Mouse (Mus musculus) stomach, embryonic 15.5 days (tissue): Measurements from ENCODE around the gene Epha4. TPM values are rescaled to one million over a fixed set of nuclear protein-coding genes. Genes with fewer than 3 reads are reported as not detected.

ENCODE experiments used
- ATAC-seq: fragments of 200-750 bp; cut with Nextera tagmentation; 2 replicates; pipeline ENCODE4 v1.8.0; 2017; ENCODE audit warnings: low read depth, moderate number of reproducible peaks, moderate TSS enrichment; ENCODE audit not compliant: insufficient read depth, low FRiP score
- H3K27ac ChIP-seq: fragments of 300-500 bp; sonication (generic); 2 replicates; pipeline ENCODE4 v1.5.1; 2015; ENCODE audit warnings: mild to moderate bottlenecking, inconsistent platforms
- H3K27me3 ChIP-seq: fragments of 300-500 bp; sonication (generic); replicated peaks from 2 replicates; pipeline ENCODE4 v1.6.1; 2015; ENCODE audit warnings: inconsistent platforms
- H3K36me3 ChIP-seq: fragments of 300-500 bp; sonication (generic); 2 replicates; pipeline ENCODE4 v1.6.1; 2015; ENCODE audit warnings: inconsistent platforms
- H3K4me1 ChIP-seq: fragments of 300-500 bp; sonication (generic); 2 replicates; pipeline ENCODE4 v1.6.1; 2015; ENCODE audit warnings: inconsistent platforms
- H3K4me2 ChIP-seq: fragments of 300-500 bp; sonication (generic); 2 replicates; pipeline ENCODE4 v1.6.1; 2015; ENCODE audit warnings: mild to moderate bottlenecking, inconsistent platforms
- H3K4me3 ChIP-seq: fragments of 300-500 bp; sonication (generic); replicated peaks from 2 replicates; pipeline ENCODE4 v1.5.1; 2015; ENCODE audit warnings: inconsistent platforms
- H3K9ac ChIP-seq: fragments of 300-500 bp; sonication (generic); 2 replicates; pipeline ENCODE4 v1.6.1; 2015; ENCODE audit warnings: inconsistent platforms
- H3K9me3 ChIP-seq: fragments of 300-500 bp; sonication (generic); 2 replicates; pipeline ENCODE4 v1.6.1; 2016; ENCODE audit warnings: inconsistent platforms
- WGBS: fragments of 180-500 bp; shearing (Covaris S2); methylation state at CpG from one replicate; pipeline ENCODE4 v1.1.7; 2015; 5-methylcytosine and 5-hydroxymethylcytosine counted together
- polyA plus RNA-seq: library from polyadenylated mRNA; unstranded; fragments of >200 nt; fragmentation: Nextera tagmentation; extraction: Ambion mirVana; gene quantifications from 2 replicates; pipeline ENCODE4 v1.2.1, GENCODE M21; 2015

The Epha4 gene
- polyA plus RNA-seq, 1 experiment from 2014 or later = 11.8 TPM

- ATAC-seq = no peak
- WGBS = 38% methylated on average over 7 of the region's 7 CpGs
- H3K4me1 ChIP-seq = peaks cover 12% of the 10 kb centered on the region
- H3K9ac ChIP-seq = no peak overlapping the region
- H3K36me3 ChIP-seq = no peaks in the 10 kb centered on the region
- H3K4me2 ChIP-seq = no peak overlapping the region
- no peaks in the 10 kb centered on the region for H3K9me3 ChIP-seq
- no peak overlapping the region for H3K4me3 ChIP-seq
- no peaks in the 10 kb centered on the region for H3K27me3 ChIP-seq
- no peak overlapping the region for H3K27ac ChIP-seq
These were observed 19.1 kb downstream of the Epha4 start for GRCm38 (mm10) chr1:77495790-77496158.

GRCm38 (mm10) chr1:77495030-77495789 is 19.7 kb downstream of the Epha4 start:
- ATAC-seq = no peak

GRCm38 (mm10) chr1:77493841-77494635 is 20.9 kb downstream of the Epha4 start:
- H3K9me3 ChIP-seq = no peaks in the 10 kb centered on the region
- no peak for ATAC-seq
- H3K4me2 ChIP-seq = no peak overlapping the region
- H3K4me1 ChIP-seq = peaks cover 12% of the 10 kb centered on the region
- no peak overlapping the region for H3K27ac ChIP-seq
- H3K27me3 ChIP-seq = no peaks in the 10 kb centered on the region
- H3K9ac ChIP-seq = no peak overlapping the region
- H3K4me3 ChIP-seq = no peak overlapping the region
- WGBS = 59% methylated on average over 10 of the region's 10 CpGs
- H3K36me3 ChIP-seq = no peaks in the 10 kb centered on the region

More at GRCm38 (mm10) chr1:77495030-77495789, 19.7 kb downstream of the Epha4 start:
- Histone ChIP-seq H3K4me3 (no peak overlapping the region), H3K36me3 (no peaks in the 10 kb centered on the region), H3K27ac (no peak overlapping the region), H3K4me2 (no peak overlapping the region), H3K9ac (no peak overlapping the region), H3K9me3 (no peaks in the 10 kb centered on the region), H3K4me1 (peaks cover 12% of the 10 kb centered on the region), H3K27me3 (no peaks in the 10 kb centered on the region)
- WGBS = 52% methylated on average over 10 of the region's 10 CpGs

GRCm38 (mm10) chr1:77490166-77490565 is 24.7 kb downstream of the Epha4 start:
- no peak overlapping the region for H3K4me3 ChIP-seq
- no peak for ATAC-seq
- 91% methylated on average over 6 of the region's 6 CpGs for WGBS

GRCm38 (mm10) chr1:77489387-77489786 is 25.5 kb downstream of the Epha4 start:
- no peak overlapping the region for H3K4me2 ChIP-seq
- no peaks in the 10 kb centered on the region for H3K36me3 ChIP-seq
- H3K9me3 ChIP-seq = no peaks in the 10 kb centered on the region
- no peak overlapping the region for H3K27ac ChIP-seq
- no peaks in the 10 kb centered on the region; the same call in 1 of the 2 replicates for H3K4me1 ChIP-seq
- H3K4me3 ChIP-seq = no peak overlapping the region
- ATAC-seq = no peak
- H3K9ac ChIP-seq = no peak overlapping the region
- H3K27me3 ChIP-seq = no peaks in the 10 kb centered on the region
- 80% methylated on average over 7 of the region's 7 CpGs for WGBS

More at GRCm38 (mm10) chr1:77490166-77490565, 24.7 kb downstream of the Epha4 start:
- Histone ChIP-seq H3K27me3 (no peaks in the 10 kb centered on the region), H3K27ac (no peak overlapping the region), H3K9me3 (no peaks in the 10 kb centered on the region), H3K36me3 (no peaks in the 10 kb centered on the region), H3K4me2 (no peak overlapping the region), H3K9ac (no peak overlapping the region), H3K4me1 (no peaks in the 10 kb centered on the region; the same call in 1 of the 2 replicates)

GRCm38 (mm10) chr1:77487856-77488462 is 26.9 kb downstream of the Epha4 start:
- Histone ChIP-seq H3K4me2 (no peak overlapping the region), H3K4me3 (no peak overlapping the region), H3K27me3 (no peaks in the 10 kb centered on the region), H3K36me3 (no peaks in the 10 kb centered on the region), H3K9me3 (no peaks in the 10 kb centered on the region), H3K4me1 (no peaks in the 10 kb centered on the region; the same call in 1 of the 2 replicates), H3K27ac (no peak overlapping the region), H3K9ac (no peak overlapping the region)
- WGBS = 77% methylated on average over 13 of the region's 13 CpGs
- ATAC-seq = no peak

GRCm38 (mm10) chr1:77484766-77485596 is 29.9 kb downstream of the Epha4 start:
- 49% methylated on average over 6 of the region's 6 CpGs for WGBS
- Histone ChIP-seq H3K27me3 (no peaks in the 10 kb centered on the region), H3K4me1 (no peaks in the 10 kb centered on the region), H3K36me3 (no peaks in the 10 kb centered on the region), H3K4me3 (no peak overlapping the region), H3K4me2 (no peak overlapping the region), H3K9me3 (no peaks in the 10 kb centered on the region), H3K27ac (no peak overlapping the region), H3K9ac (no peak overlapping the region)
- no peak for ATAC-seq

- Histone ChIP-seq H3K4me1 (peaks cover 8% of the 10 kb centered on the region; the same call in 1 of the 2 replicates), H3K4me2 (no peak overlapping the region), H3K27me3 (no peaks in the 10 kb centered on the region), H3K9ac (no peak overlapping the region), H3K36me3 (no peaks in the 10 kb centered on the region), H3K9me3 (no peaks in the 10 kb centered on the region), H3K27ac (no peak overlapping the region), H3K4me3 (no peak overlapping the region)
- 50% methylated on average over 3 of the region's 3 CpGs for WGBS
- ATAC-seq = no peak
These were observed 39.0 kb downstream of the Epha4 start for GRCm38 (mm10) chr1:77475808-77476413.

GRCm38 (mm10) chr1:77473446-77474376 is 41.2 kb downstream of the Epha4 start:
- no peak for ATAC-seq
- H3K27me3 ChIP-seq = no peaks in the 10 kb centered on the region

GRCm38 (mm10) chr1:77472566-77472965 is 42.3 kb downstream of the Epha4 start:
- Histone ChIP-seq H3K4me3 (no peak overlapping the region), H3K27me3 (no peaks in the 10 kb centered on the region), H3K27ac (no peak overlapping the region), H3K9me3 (no peaks in the 10 kb centered on the region), H3K4me2 (no peak overlapping the region), H3K9ac (no peak overlapping the region), H3K36me3 (no peaks in the 10 kb centered on the region), H3K4me1 (peaks cover 21% of the 10 kb centered on the region; the same call in 1 of the 2 replicates)
- WGBS = 78% methylated on average over 2 of the region's 2 CpGs
- no peak for ATAC-seq

More at GRCm38 (mm10) chr1:77473446-77474376, 41.2 kb downstream of the Epha4 start:
- Histone ChIP-seq H3K36me3 (no peaks in the 10 kb centered on the region), H3K9me3 (no peaks in the 10 kb centered on the region), H3K4me1 (peaks cover 16% of the 10 kb centered on the region; the same call in 1 of the 2 replicates), H3K27ac (no peak overlapping the region), H3K4me2 (no peak overlapping the region), H3K9ac (no peak overlapping the region), H3K4me3 (no peak overlapping the region)
- 56% methylated on average over 12 of the region's 12 CpGs for WGBS
